Mouse (Mus musculus) kidney, postnatal 14 days (tissue): Measurements from ENCODE around the gene Zfp189.

Experiments
- DNase-seq: peaks from one replicate; pipeline ENCODE4 v3.0.0; 2022; ENCODE audit warnings: mixed read lengths

Gene Zfp189

DNA sequence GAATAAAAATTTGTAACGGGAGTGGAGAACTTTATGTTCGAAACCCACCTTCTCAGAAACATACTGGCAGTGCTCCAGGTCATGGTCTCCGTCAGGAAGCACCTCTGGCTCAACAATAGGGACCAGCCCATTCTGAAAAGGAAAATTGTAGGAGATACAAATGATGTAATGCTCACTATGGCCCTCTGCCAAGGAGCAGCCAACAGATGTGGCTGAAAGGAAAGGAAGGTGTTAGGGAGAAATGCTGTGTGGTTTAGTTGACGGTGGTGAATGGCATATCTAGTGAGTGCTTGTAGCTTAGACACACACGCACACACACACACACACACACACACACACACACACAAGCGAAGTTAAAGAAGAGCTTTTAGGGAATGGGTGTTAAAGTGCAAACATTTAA, 18.7 kb downstream of the Zfp189 start:
- DNase-seq = peak; percentile 36

- no peak for DNase-seq
Observed at GRCm38 (mm10) chr4:49540966-49541365, 20.0 kb downstream of the Zfp189 start.

- DNase-seq = no peak
Observed at GRCm38 (mm10) chr4:49546026-49546425, 25.1 kb downstream of the Zfp189 start.

GRCm38 (mm10) chr4:49546873-49547543, 26.0 kb downstream of the Zfp189 start:
- DNase-seq = peak; percentile 73

- DNase-seq = no peak
Observed at GRCm38 (mm10) chr4:49547544-49548219, 26.7 kb downstream of the Zfp189 start.

- peak; percentile 81 for DNase-seq
Observed at GRCm38 (mm10) chr4:49549383-49549782, 28.4 kb downstream of the Zfp189 start, which contains the start of gene Aldob. Gene Aldob (minus strand): TSS chr4:49549546.

DNA sequence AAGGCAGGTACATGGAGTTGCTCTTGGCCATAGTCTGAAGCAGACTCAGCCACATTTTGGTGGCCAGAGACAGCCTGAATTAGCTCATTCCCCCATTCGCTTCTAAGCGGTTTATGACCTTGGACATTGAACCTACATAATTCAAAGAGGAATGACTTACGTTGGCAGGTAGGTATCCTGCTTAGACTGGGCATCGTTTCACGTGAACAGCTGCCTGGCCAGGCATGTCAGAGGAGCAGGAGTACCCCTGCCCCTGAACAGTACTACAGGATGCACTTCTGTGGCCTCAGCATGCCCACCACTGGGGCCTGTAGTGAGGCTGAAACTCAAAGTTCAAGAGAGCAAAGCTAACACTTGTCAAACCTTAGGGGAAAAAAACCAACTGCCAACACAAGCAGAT, 32.4 kb downstream of the Zfp189 start:
- DNase-seq = peak; percentile 78

GRCm38 (mm10) chr4:49557375-49557774, 36.4 kb downstream of the Zfp189 start:
- no peak for DNase-seq

- no peak for DNase-seq
Observed at GRCm38 (mm10) chr4:49558181-49558580, 37.2 kb downstream of the Zfp189 start.

DNA sequence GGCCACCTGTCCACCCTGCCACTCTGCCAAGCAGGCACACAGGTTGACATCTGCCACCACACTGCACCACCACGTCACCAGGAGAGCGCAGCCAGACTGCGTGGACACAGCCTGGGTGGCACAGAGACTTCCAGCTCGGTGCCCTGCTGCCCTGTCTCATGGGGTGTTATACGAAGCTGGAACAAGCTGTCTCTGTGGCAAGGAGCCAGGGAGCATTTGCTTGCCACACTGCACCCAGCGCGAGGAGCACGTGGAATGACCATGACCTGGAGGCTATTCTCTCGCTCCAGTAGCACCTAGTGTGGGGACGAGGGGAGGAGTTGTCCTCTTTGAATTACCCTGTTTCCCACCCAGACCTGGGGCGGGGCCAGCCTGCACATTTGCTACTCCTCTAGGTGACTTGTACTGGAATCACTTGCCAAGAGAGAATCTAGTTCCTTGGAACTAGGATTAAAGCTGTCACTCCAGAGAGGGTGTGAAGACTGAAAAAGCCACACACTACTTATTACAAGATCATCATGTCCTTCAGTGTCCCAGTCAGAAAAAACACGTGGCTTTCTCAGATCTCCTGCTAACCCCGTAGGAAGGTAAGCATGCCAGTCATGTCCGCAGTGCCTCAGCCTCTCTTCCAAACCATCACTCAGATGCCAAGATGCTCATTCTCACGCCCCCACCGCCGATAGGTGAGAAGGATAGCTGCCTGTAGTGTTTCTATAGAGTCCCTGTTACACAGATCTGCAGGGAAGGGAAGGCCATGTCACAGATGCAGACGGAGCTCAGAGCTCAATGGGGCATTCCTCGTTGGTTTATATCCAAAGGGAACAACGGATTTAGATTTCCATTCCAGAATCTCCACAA, 39.2 kb downstream of the Zfp189 start:
- peak; percentile 94 for DNase-seq

DNA sequence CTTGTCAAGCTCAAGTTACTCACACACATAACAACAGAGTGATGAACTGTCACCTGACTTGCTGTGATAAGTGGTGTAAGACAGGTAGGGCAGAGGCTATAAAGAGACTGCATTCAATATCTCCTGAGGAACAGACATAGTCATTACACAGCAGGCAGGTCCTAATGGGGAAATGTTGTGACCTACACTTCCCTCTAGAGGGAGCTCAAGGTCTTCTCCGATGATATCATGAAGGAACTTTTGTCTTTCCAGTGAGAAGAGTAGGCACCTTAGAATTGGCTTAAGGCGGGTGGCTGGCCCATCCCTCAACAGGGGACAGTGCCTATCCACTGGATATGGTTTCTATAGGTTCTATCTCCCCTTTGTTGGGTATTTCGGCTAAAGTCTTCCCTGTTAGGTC, 46.6 kb downstream of the Zfp189 start:
- DNase-seq = peak; percentile 84

- DNase-seq = no peak
Observed at GRCm38 (mm10) chr4:49572194-49572593, 51.2 kb downstream of the Zfp189 start.
